Comparison of ENCODE assay signal across 27 mouse cellular contexts in genomic region chr9:20876318-20877117, GRCm38 (mm10). TPM values are rescaled to one million over a fixed set of nuclear protein-coding genes. Genes with fewer than 3 reads are reported as not detected.
DNase-seq lines count a peak whose midpoint lies in the region; ATAC-seq and TF ChIP-seq lines count a peak whose summit lies in the region.
"Had no signal": no experiment of that assay in that cellular context is flagged by ENCODE, and none has a peak within 500 bp of the region (broad histone marks: within the 10 kb centered on the region; RNA-seq: fewer than 3 reads in every experiment).

No protein-coding gene starts in this region.

- H3K4me2 ChIP-seq in midbrain, postnatal 0 days (ENCODE audit: low read depth, low read length, poor library complexity, severe bottlenecking) = no peak overlapping the region

- H3K9ac ChIP-seq in midbrain, postnatal 0 days (replicated peaks; ENCODE audit: low read length, poor library complexity, severe bottlenecking) = no peak overlapping the region

- no peaks in the 10 kb centered on the region for H3K9me3 ChIP-seq in midbrain, embryonic 10.5 days (replicated peaks)
- H3K9me3 ChIP-seq in midbrain, postnatal 0 days (ENCODE audit: low read length) = no peaks in the 10 kb centered on the region
- H3K9me3 ChIP-seq: megakaryocyte, embryonic 14.5 days had no signal

- H3K27me3 ChIP-seq in midbrain, embryonic 10.5 days (ENCODE audit: low read depth, poor library complexity, severe bottlenecking) = no peaks in the 10 kb centered on the region
- H3K27me3 ChIP-seq in midbrain, postnatal 0 days (ENCODE audit: insufficient read depth, low read length) = no peaks in the 10 kb centered on the region
- H3K27me3 ChIP-seq: megakaryocyte, embryonic 14.5 days had no signal

- H3K4me1 ChIP-seq in midbrain, embryonic 10.5 days = peaks cover 8% of the 10 kb centered on the region
- H3K4me1 ChIP-seq in midbrain, postnatal 0 days (ENCODE audit: insufficient read depth, low read length) = no peaks in the 10 kb centered on the region
- H3K4me1 ChIP-seq in embryonic fibroblast, embryonic 13.5 days (ENCODE audit: control insufficient read depth, insufficient read depth, low read length) = peaks cover 2% of the 10 kb centered on the region; the same call in 1 of the 2 replicates

- 0 out of 2 replicates have a peak overlapping the region, but pooled peaks have one; percentile 1 for H3K27ac ChIP-seq in midbrain, embryonic 10.5 days (replicated peaks)
- H3K27ac ChIP-seq in midbrain, postnatal 0 days (ENCODE audit: low read depth, low read length) = no peak overlapping the region
- peak overlapping the region; percentile 97; the same call in 1 of the 2 replicates for H3K27ac ChIP-seq in embryonic fibroblast, embryonic 13.5 days (ENCODE audit: insufficient read depth, low read length)

- 77% methylated on average over 9 of the region's 9 CpGs for WGBS in midbrain, embryonic 10.5 days
- WGBS in midbrain, postnatal 0 days = 72% methylated on average over 8 of the region's 9 CpGs

- ATAC-seq in midbrain, postnatal 0 days (ENCODE audit: low FRiP score) = no peak
- ATAC-seq: CD4-positive, CD25-positive, alpha-beta regulatory T cell, adult 4 months had no signal

- TF ChIP-seq CTCF in midbrain, postnatal 0 days (IDR thresholded peaks at IDR 0.05) = no peak
- TF ChIP-seq CTCF in embryonic fibroblast, embryonic 13.5 days (IDR thresholded peaks at IDR 0.05; ENCODE audit: borderline replicate concordance, insufficient read depth, low read length) = no peak

- no peak overlapping the region for H3K4me3 ChIP-seq in midbrain, embryonic 10.5 days
- no peak overlapping the region for H3K4me3 ChIP-seq in midbrain, postnatal 0 days (ENCODE audit: low read depth, low read length)
- no peak overlapping the region for H3K4me3 ChIP-seq in embryonic fibroblast, embryonic 13.5 days (ENCODE audit: insufficient read depth, low read length)

- TF ChIP-seq POLR2A in embryonic fibroblast, embryonic 13.5 days (IDR thresholded peaks at IDR 0.05; ENCODE audit: low read depth, low read length) = no peak

- peak; percentile 44 to 58 for DNase-seq in adrenal gland, adult (ENCODE audit: inconsistent age in 2 of 2, low spot score in 1 of 2)
- DNase-seq in adrenal gland, adult 2 months = no peak
- DNase-seq in heart, adult 11 months = peak; percentile 92
- DNase-seq in heart, postnatal 4 days = no peak
- DNase-seq in midbrain, embryonic 10.5 days (ENCODE audit: low spot score) = no peak
- DNase-seq in midbrain, postnatal 0 days (ENCODE audit: low spot score) = no peak
- no peak for DNase-seq in c-Kit-positive CD71-positive TER-119-positive erythroid progenitor cells, embryonic 14.5 days (ENCODE audit: low spot score)
- DNase-seq: adrenal gland, adult 8-10 months; gastrocnemius, adult 2 months; kidney, adult 8-10 months; kidney, postnatal 14 days; layer of hippocampus, adult 9-11 months; left cerebral cortex, postnatal 4 days; lung, adult 18-20 months; right cerebral cortex, postnatal 14 days; thymus, adult 2 months had no signal

- H3K36me3 ChIP-seq in midbrain, embryonic 10.5 days = no peaks in the 10 kb centered on the region
- H3K36me3 ChIP-seq in midbrain, postnatal 0 days (ENCODE audit: insufficient read depth, low read length) = peaks cover 11% of the 10 kb centered on the region; the same call in 1 of the 2 replicates

RNA-seq across cellular contexts. Expression of gene Angptl6, which starts 3.0 kb away (rescaled TPM):
- total RNA-seq in adrenal gland, adult 2 months (2021) = 1 to 10 TPM; 3.3 TPM
- polyA plus RNA-seq in adrenal gland, adult 2 months (2012; rRNA removed) = 4.0 and 6.5 TPM in 2 replicates
- total RNA-seq in heart, postnatal 4 days (2021) = 1 to 10 TPM; 1.6 to 1.7 TPM
- polyA plus RNA-seq in midbrain, embryonic 10.5 days (2016; fragmentation: Nextera tagmentation; extraction: Ambion mirVana) = 5.5 and 5.9 TPM in 2 replicates
- 10.0 and 12.4 TPM in 2 replicates for total RNA-seq in midbrain, postnatal 0 days (2014; rRNA removed)
- 13.4 and 17.0 TPM in 2 replicates for polyA plus RNA-seq in midbrain, postnatal 0 days (2015; fragmentation: Nextera tagmentation; extraction: Ambion mirVana)
- polyA plus RNA-seq in embryonic fibroblast, embryonic 13.5 days (2011; ENCODE audit: insufficient read length, low read depth, missing spikeins) = 2.9 and 4.9 TPM in 2 replicates

RNA-seq across cellular contexts. Expression of gene A230050P20Rik, which starts 8.1 kb away (rescaled TPM):
- total RNA-seq in adrenal gland, adult 2 months (2021) = 10 to 100 TPM; 19.4 to 20.1 TPM
- 140 and 164 TPM in 2 replicates for polyA plus RNA-seq in adrenal gland, adult 2 months (2012; rRNA removed)
- 1 to 10 TPM; 6.4 to 7.2 TPM for total RNA-seq in heart, postnatal 4 days (2021)
- 0.69 and 0.87 TPM in 2 replicates for polyA plus RNA-seq in midbrain, embryonic 10.5 days (2016; fragmentation: Nextera tagmentation; extraction: Ambion mirVana)
- total RNA-seq in midbrain, postnatal 0 days (2014; rRNA removed) = 21.5 and 30.6 TPM in 2 replicates
- polyA plus RNA-seq in midbrain, postnatal 0 days (2015; fragmentation: Nextera tagmentation; extraction: Ambion mirVana) = 24.7 and 28.5 TPM in 2 replicates
- 14.7 and 25.3 TPM in 2 replicates for polyA plus RNA-seq in embryonic fibroblast, embryonic 13.5 days (2011; ENCODE audit: insufficient read length, low read depth, missing spikeins)

RNA-seq across cellular contexts. Expression of gene Ppan, which starts 11.5 kb away (rescaled TPM):
- 10 to 100 TPM; 27.6 to 44.4 TPM for total RNA-seq in adrenal gland, adult 2 months (2021)
- 128 and 140 TPM in 2 replicates for polyA plus RNA-seq in adrenal gland, adult 2 months (2012; rRNA removed)
- 10 to 100 TPM; 18.4 to 19.6 TPM for total RNA-seq in heart, postnatal 4 days (2021)
- polyA plus RNA-seq in midbrain, embryonic 10.5 days (2016; fragmentation: Nextera tagmentation; extraction: Ambion mirVana) = 78.4 and 97.2 TPM in 2 replicates
- 42.0 and 52.6 TPM in 2 replicates for total RNA-seq in midbrain, postnatal 0 days (2014; rRNA removed)
- 37.9 and 39.9 TPM in 2 replicates for polyA plus RNA-seq in midbrain, postnatal 0 days (2015; fragmentation: Nextera tagmentation; extraction: Ambion mirVana)
- polyA plus RNA-seq in embryonic fibroblast, embryonic 13.5 days (2011; ENCODE audit: insufficient read length, low read depth, missing spikeins) = 31.1 and 34.5 TPM in 2 replicates

RNA-seq across cellular contexts. Expression of gene Eif3g, which starts 21.9 kb away (rescaled TPM):
- 100 to 1,000 TPM; 156 to 170 TPM for total RNA-seq in adrenal gland, adult 2 months (2021)
- 123 and 133 TPM in 2 replicates for polyA plus RNA-seq in adrenal gland, adult 2 months (2012; rRNA removed)
- total RNA-seq in heart, postnatal 4 days (2021) = 100 to 1,000 TPM; 116 to 126 TPM
- polyA plus RNA-seq in midbrain, embryonic 10.5 days (2016; fragmentation: Nextera tagmentation; extraction: Ambion mirVana) = 398 and 429 TPM in 2 replicates
- total RNA-seq in midbrain, postnatal 0 days (2014; rRNA removed) = 95.7 and 102 TPM in 2 replicates
- polyA plus RNA-seq in midbrain, postnatal 0 days (2015; fragmentation: Nextera tagmentation; extraction: Ambion mirVana) = 227 and 232 TPM in 2 replicates
- polyA plus RNA-seq in embryonic fibroblast, embryonic 13.5 days (2011; ENCODE audit: insufficient read length, low read depth, missing spikeins) = 106 and 107 TPM in 2 replicates

RNA-seq across cellular contexts. Expression of gene Rdh8, which starts 58.2 kb away (rescaled TPM):
- not detected for total RNA-seq in adrenal gland, adult 2 months (2021)
- polyA plus RNA-seq in adrenal gland, adult 2 months (2012; rRNA removed) = not detected in 2 replicates
- total RNA-seq in heart, postnatal 4 days (2021) = not detected
- not detected in 2 replicates for polyA plus RNA-seq in midbrain, embryonic 10.5 days (2016; fragmentation: Nextera tagmentation; extraction: Ambion mirVana)
- total RNA-seq in midbrain, postnatal 0 days (2014; rRNA removed) = not detected in 2 replicates
- not detected in 2 replicates for polyA plus RNA-seq in midbrain, postnatal 0 days (2015; fragmentation: Nextera tagmentation; extraction: Ambion mirVana)
- polyA plus RNA-seq in embryonic fibroblast, embryonic 13.5 days (2011; ENCODE audit: insufficient read length, low read depth, missing spikeins) = not detected in 2 replicates
- total RNA-seq: adrenal gland, adult 8-10 months; hematopoietic stem cell, adult 5-6 weeks; left cerebral cortex, adult 2 months; left cerebral cortex, postnatal 4 days; liver, adult 2 months had no signal
- polyA plus RNA-seq: CD4-positive, CD25-positive, alpha-beta regulatory T cell, adult 4 months; gonadal fat pad, adult 2 months; heart, embryonic 14.5 days; liver, adult 2 months; neural tube, embryonic 14.5 days; spleen, adult 2 months; stomach, embryonic 14.5 days; thymus, adult 2 months had no signal

Comparison
In these comparisons a context has a peak if more than half of its experiments do, and no peak if none do; other contexts are left out.
1. DNase-seq: peak in adrenal gland, adult (2 of 2) and heart, adult 11 months (single experiment); none in adrenal gland, adult 2 months (single experiment), heart, postnatal 4 days (single experiment), midbrain, embryonic 10.5 days (single experiment), midbrain, postnatal 0 days (single experiment) and c-Kit-positive CD71-positive TER-119-positive erythroid progenitor cells, embryonic 14.5 days (single experiment).